Mouse (Mus musculus) E14TG2a.4 (cell line): Measurements from ENCODE around the gene Armc6.

Source experiments
- CTCF ChIP-seq: conservative IDR thresholded peaks from 2 replicates; pipeline ENCODE4 v1.5.1; 2014; ENCODE audit warnings: low read length
- NANOG ChIP-seq: IDR thresholded peaks from 2 replicates; pipeline ENCODE4 v1.6.1; 2014; ENCODE audit warnings: borderline replicate concordance, low read length, mixed read lengths
- POU5F1 ChIP-seq: IDR thresholded peaks from 2 replicates; pipeline ENCODE4 v1.6.1; 2014; ENCODE audit warnings: low read length, borderline replicate concordance

DNA sequence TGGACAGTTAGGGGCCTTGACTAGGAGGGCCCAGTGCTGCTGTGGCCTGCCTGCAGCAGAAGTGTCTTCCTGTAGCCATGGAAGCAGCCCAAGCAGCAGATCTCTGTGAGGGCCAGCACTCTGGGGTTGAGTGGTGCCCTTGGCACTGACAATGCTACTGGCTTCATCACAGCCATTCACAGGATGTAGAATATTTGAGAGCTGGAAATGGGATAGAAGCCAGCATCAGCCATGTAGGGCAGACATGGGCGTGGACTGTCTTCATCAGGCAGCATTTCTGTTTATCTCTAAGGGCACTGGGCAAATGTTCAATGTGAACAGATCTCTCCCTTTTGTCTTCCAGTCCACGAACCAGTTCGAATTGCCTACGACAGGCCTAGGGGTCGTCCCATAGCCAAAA lies 24.3 kb upstream of the Armc6 start:
- TF ChIP-seq CTCF: no peak
- no peak for TF ChIP-seq POU5F1
- TF ChIP-seq NANOG: no peak
